In genomic region chr5:37244161-37244560, GRCm38 (mm10) we compare ENCODE assay signal across 10 mouse cellular contexts. TPM values are rescaled to one million over a fixed set of nuclear protein-coding genes. Genes with fewer than 3 reads are reported as not detected.
DNase-seq lines count a peak whose midpoint lies in the region; ATAC-seq lines count a peak whose summit lies in the region.
"Had no signal": no experiment of that assay in that cellular context is flagged by ENCODE, and none has a peak within 500 bp of the region (broad histone marks: within the 10 kb centered on the region; RNA-seq: fewer than 3 reads in every experiment).

No protein-coding gene starts in this region.

- H3K27ac ChIP-seq in hindbrain, embryonic 13.5 days: peak overlapping the region; percentile 99
- peak overlapping the region; percentile 98 for H3K27ac ChIP-seq in midbrain, embryonic 13.5 days
- H3K27ac ChIP-seq: limb, embryonic 13.5 days; stomach, embryonic 15.5 days had no signal

- peak overlapping the region; percentile 82 for H3K4me2 ChIP-seq in hindbrain, embryonic 13.5 days
- H3K4me2 ChIP-seq in midbrain, embryonic 13.5 days (replicated peaks): peak overlapping the region; percentile 84

- peak; percentile 80 for DNase-seq in cerebellum, adult 11-12 months
- DNase-seq in embryo, embryonic 10 days (ENCODE audit: low spot score): peak; percentile 75
- no peak for DNase-seq in spleen, postnatal 14 days (ENCODE audit: low spot score in 2 of 2)
- DNase-seq in kidney, postnatal 14 days: no peak
- DNase-seq in gastrocnemius, postnatal 25 days: no peak
- no peak for DNase-seq in gastrocnemius, adult 8-10 months (ENCODE audit: low spot score in 2 of 2)

- H3K4me1 ChIP-seq in hindbrain, embryonic 13.5 days (replicated peaks): peaks cover 62% of the 10 kb centered on the region
- H3K4me1 ChIP-seq in midbrain, embryonic 13.5 days (replicated peaks): peaks cover 69% of the 10 kb centered on the region

- peaks cover 21% of the 10 kb centered on the region for H3K27me3 ChIP-seq in hindbrain, embryonic 13.5 days
- H3K27me3 ChIP-seq in midbrain, embryonic 13.5 days: peaks cover 40% of the 10 kb centered on the region

- H3K36me3 ChIP-seq in hindbrain, embryonic 13.5 days: no peaks in the 10 kb centered on the region
- no peaks in the 10 kb centered on the region for H3K36me3 ChIP-seq in midbrain, embryonic 13.5 days
- H3K36me3 ChIP-seq: limb, embryonic 13.5 days; stomach, embryonic 15.5 days had no signal

- WGBS in hindbrain, embryonic 13.5 days: 2% methylated on average over 13 of the region's 13 CpGs
- WGBS in midbrain, embryonic 13.5 days: 2% methylated on average over 13 of the region's 13 CpGs

- peak overlapping the region; percentile 79 for H3K4me3 ChIP-seq in hindbrain, embryonic 13.5 days
- peak overlapping the region; percentile 86 for H3K4me3 ChIP-seq in midbrain, embryonic 13.5 days (replicated peaks)
- H3K4me3 ChIP-seq: limb, embryonic 13.5 days; stomach, embryonic 15.5 days had no signal

- peak overlapping the region; percentile 95 for H3K9ac ChIP-seq in hindbrain, embryonic 13.5 days
- peak overlapping the region; percentile 93 for H3K9ac ChIP-seq in midbrain, embryonic 13.5 days (replicated peaks)
- H3K9ac ChIP-seq: limb, embryonic 13.5 days; stomach, embryonic 15.5 days had no signal

- H3K9me3 ChIP-seq in hindbrain, embryonic 13.5 days: no peaks in the 10 kb centered on the region
- H3K9me3 ChIP-seq in midbrain, embryonic 13.5 days: no peaks in the 10 kb centered on the region
- H3K9me3 ChIP-seq: limb, embryonic 13.5 days; stomach, embryonic 15.5 days had no signal

- ATAC-seq in hindbrain, embryonic 13.5 days (ENCODE audit: low FRiP score): peak; percentile 31
- peak; percentile 41 for ATAC-seq in midbrain, embryonic 13.5 days

RNA-seq across cellular contexts. Expression of gene Crmp1, which starts 2.4 kb away (rescaled TPM):
- polyA plus RNA-seq in hindbrain, embryonic 13.5 days (2015; fragmentation: Nextera tagmentation; extraction: Ambion mirVana): 750 and 790 TPM in 2 replicates
- polyA plus RNA-seq in midbrain, embryonic 13.5 days (2015; fragmentation: Nextera tagmentation; extraction: Ambion mirVana): 711 and 713 TPM in 2 replicates
- under 1 TPM in 1 of 2 experiments, not detected in 1; 0.19 TPM for total RNA-seq in gastrocnemius, postnatal 25 days (2021)
- under 1 TPM in 2 of 4 experiments, not detected in 2; 0.17 to 0.19 TPM for total RNA-seq in gastrocnemius, adult 8-10 months (2022)

Comparison
In these comparisons a context has a peak if more than half of its experiments do, and no peak if none do; other contexts are left out.
1. DNase-seq: peak in cerebellum, adult 11-12 months (single experiment) and embryo, embryonic 10 days (single experiment); none in spleen, postnatal 14 days (0 of 2), kidney, postnatal 14 days (single experiment), gastrocnemius, postnatal 25 days (single experiment) and gastrocnemius, adult 8-10 months (0 of 2).